Mouse (Mus musculus) cerebellum, adult 9-10 months (tissue): ENCODE data around the gene Cnga3.

Experiments
- DNase-seq: peaks from one replicate; pipeline ENCODE4 v3.0.0; 2022

Gene Cnga3

DNA sequence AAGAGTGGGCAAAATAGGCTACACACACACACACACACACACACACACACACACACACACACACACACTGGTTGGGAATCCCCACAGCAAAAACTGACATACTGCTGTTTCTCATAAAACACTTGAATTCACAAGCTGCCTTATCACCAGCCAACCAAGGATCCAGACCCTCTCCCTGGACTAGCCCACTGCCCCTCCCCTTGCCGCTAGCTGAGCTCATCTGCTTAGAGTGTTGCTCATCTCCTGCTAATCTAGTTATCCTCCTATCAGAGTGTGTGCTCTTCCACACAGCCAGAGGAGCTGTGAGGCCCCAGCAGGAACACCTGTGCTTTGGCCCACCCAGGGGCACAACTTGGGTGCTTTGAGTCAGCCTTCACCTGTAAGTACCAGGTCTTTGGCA lies at the start of gene Cnga3:
Cnga3 (plus strand) TSS at position 291 of the 400 bp plus-strand sequence.
- no peak for DNase-seq

DNA sequence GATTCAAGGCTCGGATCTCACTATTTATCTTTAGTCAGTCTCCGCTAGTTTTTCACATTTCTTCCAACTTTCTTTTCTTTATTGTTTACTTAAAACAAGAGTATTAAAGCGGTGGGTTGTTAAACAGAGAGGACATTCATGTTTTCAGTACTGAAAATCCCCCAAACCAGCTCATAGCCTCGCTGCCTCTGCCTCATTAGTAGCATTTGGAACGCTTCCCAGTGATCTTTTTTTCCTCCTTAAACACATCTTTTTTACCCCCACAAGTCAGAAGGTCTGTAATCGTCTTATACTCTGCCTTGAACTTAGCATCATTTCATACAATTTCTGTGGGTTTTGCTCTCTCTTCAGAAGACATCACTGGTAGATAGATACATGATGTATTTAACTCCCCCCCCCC lies 48.2 kb upstream of the Cnga3 start:
- no peak for DNase-seq

DNA sequence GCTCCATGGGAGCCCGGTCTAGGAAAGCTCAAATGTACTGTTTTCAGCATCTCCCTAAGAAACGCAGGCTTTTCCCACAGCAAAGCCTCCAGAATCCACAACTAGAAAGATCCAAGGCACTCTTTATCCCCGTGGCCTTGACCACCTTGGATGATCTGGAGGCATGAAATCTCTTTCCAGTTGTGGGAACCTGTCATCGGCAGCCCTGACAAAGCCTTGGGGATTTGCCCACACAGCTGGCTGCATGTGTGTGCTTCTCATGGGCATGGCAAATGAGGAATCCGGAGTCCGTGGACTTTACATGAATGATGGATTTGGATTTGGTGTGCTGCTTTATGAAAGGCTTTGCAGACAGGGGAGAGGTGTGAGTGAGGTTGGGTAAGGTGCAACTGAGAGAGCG lies 46.3 kb upstream of the Cnga3 start:
- DNase-seq, result no peak

DNA sequence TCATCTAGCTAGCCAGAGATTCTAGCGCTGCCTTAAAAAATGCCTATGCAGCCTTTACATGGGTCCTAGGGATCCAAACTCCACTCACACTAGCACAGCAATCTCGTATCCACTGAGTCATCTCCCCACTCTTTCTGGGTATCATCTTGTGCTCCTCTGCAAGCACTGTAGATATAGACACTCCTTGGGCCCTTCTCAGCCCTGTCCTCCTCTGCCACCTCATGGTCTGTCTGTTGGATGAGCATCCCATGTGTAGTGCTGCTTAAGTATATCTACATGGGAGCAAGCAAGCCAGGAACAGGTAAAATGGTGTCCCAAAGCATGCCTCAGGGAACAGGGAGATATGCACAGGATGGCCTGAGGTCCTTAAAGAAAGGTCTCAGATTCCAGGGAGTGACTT lies 36.4 kb upstream of the Cnga3 start:
- DNase-seq, result no peak

DNA sequence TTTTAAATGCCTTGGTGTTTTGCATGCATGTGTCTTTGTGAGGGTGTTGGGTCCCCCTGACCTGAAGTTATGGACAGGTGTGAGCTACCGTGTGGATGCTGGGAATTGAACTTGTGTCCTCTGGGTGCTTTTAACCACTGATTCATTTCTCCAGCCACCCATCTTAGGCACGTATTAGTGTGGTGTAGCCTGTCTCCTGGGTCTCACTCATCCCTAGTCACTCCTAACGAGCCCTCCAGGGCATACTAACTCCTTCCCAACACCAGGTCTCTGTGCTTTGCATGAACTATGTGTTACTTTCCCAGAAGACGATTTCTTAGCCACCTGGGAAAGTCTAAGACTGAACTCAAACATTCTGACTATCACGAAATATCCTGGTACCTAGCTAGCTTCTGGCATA lies 34.4 kb upstream of the Cnga3 start:
- DNase-seq, result no peak

DNA sequence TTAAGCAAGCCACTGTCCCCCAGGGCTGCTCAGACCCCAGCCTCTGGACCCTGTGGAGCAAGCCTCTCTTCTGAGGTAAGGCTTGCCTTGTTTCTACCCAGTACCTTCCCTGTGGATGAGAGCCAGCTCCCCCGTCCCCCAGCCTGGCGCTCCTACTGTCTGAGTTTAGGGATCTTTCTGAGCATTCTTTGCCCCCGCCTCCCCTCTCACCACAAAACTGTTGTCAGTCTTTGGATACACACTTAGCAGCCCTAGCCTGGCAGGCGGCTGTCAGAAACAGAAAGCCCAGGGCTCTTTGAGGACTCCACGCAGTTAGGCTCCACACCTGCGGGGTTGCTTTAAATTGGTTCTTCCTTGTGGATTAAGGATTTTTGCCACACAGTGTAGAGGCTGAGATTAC lies 27.2 kb upstream of the Cnga3 start:
- no peak for DNase-seq

DNA sequence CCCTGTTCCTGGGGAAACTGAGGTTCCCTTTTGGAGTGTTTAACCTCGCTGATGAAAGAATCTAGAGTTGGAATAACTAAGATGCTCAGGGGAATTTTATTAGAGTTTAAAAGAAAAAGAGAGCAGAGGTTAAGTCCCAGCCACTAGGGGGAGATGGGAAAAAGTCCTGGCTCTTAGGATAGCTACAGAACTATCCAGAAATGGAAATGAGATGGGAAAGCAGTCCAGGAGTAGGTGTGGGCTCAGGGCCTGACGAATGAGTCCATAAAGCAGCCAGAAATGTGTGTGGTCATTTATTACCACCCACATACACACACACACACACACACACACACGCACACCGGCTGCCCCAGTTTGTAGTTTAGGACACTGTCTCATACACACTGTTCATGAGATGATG lies 19.6 kb upstream of the Cnga3 start:
- no peak for DNase-seq

DNA sequence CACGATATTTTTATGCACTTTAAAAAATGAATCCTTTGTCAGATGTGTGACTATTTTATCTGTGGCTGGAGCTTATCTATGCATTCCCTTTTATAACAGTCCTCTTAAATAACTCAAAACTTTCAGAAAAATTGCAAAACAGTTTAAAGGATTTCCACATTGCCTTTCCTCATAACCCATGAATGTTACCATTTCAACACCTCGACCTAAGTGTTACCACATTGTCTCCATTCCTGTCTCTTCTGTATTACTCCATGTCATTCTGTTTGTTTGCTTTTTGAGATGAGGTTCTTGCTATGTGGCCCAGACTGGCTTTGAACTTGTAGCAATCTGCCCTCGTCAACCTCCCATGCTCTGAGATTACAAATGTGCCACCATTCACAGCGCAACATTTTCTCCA lies 12.8 kb upstream of the Cnga3 start:
- DNase-seq, result no peak

DNA sequence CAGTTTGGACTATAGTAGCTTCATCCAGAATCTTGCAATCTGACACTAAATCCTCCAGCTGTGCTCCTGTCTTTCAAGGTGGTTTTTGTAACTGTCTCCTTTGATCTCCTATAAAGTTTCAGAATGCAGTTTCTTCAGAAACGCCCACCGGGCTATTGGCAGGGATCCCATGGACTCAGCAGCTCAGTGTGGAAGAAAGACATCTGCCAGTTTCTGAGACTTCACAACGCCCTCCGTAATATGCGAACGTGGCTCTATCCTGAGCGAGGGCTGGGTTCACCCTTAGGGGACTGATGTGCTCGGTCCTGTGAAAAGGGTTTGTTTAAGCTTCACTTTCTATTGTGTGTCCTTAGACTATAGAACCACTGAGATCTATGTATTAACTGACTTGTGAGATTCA lies 6.5 kb upstream of the Cnga3 start:
- no peak for DNase-seq

DNA sequence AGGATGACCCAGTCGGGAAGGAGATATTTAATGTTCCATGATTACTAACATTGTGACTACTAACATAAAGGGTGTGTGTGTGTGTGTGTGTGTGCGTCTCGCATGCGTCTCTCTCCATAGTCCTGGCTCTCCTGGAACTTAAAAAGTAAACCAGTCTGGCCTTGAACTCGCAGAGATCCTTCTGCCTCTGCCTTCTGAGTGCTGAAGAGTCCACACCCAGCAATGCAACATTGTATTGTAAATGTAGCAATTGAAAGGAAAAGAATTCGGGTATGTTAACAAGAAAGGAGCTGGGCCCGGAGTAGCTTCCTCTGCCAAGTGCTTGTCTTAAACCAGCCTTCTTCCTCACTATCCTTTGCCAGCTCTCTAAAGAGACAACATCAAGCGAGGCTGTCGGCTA lies 1.9 kb upstream of the Cnga3 start:
- DNase-seq, result no peak

DNA sequence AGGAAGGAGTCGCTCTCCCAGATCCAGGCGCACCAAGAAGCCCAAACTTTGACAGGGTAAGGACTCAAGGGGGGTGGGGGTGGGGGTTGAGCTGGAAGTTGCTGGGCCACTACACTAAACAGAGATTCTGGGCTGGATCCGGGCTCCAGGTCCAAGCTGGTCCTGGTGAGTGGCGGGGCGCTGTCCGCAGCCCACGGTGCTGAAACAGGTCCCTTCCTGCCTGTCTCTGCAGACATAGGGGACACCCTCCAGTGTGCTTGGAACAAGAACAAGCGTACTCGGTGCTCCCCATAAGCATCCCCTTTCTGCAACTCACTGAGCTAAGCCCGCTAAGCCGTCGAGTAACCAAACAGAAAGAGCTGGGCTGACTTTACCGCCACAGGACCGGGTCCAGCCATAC lies 4.2 kb downstream of the Cnga3 start:
- DNase-seq, result no peak

DNA sequence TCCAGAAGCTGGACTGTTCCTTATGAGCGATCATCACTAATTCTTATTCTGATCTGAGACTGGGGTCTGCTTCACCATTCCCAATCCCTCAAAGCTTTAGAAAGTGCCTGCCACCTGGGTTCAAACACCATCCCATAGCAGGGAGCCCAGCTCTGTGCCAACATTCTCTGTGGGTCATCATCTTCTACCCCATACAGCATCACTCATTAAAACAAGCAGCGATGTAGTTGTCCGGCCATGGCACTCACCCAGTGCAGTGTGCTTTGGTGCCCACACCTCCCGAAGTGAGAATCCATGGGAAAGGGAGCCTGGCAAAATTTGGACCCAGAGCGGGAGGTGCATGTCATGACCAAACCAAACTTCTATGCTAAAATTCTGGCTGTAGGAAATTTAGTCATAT lies 5.4 kb downstream of the Cnga3 start:
- no peak for DNase-seq

DNA sequence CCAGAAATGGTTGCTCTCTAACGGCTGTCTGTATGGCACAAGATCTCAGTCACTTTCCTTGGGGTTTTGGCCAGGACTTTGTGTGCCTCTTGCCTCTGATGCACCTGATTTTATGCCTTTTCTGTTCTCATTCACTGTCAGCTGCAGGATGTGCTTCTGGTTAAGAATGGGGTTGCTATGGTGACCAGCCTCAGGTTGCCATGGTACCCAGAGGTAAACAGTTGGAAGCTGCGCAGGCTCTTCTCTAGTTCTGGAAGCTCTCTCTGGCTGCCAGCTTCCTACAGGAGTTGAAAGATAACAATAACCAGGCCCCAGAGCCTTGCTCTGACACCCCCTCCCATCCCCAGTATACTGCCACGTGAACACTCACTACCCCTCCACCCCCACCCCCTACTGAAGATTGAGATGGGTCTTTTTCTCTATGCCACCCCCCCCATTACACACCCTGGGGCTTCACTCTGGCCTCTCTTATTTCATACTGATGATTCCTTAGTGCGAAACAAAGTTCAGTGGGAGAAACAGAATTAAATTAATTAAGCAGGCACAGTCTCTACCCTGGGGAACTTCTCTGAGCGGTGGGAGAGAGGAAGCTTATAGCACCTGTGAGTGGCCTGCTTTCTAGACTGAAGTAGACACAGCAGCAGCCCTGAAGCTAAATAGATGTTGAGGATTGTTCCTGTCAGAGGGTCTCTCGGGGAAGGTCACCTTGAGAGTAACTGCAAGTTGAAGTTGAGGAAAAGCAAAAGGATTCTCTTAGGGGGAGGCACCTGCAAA lies 6.1 kb downstream of the Cnga3 start:
- DNase-seq, result peak; percentile 6

DNA sequence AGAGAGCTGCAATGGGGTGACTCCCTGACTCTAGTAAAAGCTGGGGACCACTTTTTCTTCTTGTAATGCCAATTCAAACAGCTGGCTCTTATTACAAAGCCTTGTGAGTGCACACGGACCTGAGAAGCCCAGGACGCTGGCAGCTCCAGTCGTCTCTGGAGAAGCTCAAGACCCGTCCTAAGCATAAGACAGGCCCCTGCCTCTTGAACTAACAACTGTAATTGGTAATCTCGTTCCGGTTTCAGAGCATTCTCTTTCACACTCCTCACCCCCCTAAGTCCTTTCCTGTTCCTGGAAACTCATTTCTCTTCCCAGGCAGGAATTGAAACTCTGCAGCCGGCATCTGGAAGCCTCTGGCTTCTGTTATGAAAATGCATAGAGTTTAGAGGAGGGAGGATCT lies 7.8 kb downstream of the Cnga3 start:
- DNase-seq, result no peak

DNA sequence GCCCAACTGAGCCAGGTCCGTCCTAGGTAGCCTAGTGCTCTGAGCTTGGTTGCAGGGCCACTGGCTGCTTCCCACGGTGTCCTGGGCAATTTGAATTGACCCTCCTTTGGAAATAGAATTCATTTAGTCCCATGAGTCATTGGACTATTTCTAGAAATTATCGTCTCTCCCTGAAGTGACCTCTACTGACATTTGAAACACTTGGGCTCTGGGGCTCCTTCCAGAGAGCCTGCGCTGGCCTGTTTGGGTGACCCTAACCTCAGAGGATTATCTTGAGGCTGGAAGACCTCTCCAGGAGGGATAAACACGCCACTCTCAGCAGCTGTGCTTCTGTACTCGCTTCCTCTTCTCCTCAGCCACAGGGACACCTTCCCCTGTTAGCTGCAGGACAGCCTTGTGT lies 16.2 kb downstream of the Cnga3 start:
- DNase-seq, result no peak

DNA sequence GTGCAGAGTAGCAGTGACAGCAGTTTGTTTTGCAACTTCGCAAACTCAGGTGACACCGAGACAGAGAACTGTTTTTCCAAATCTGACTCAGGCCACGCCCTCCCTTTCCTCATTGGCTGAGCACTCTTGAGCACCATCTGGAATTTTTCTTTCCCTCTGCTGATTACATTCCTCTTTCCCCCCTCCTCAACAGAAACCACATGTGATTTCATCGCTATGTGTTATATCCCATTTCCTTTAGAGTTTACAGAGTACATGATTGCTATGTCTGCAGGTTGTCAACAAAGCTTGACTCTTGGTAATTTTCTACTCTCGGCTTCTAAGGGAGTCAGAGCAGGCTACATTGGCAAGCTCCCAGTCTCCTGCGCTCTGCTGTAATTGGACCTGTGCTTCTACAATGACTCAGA lies 17.1 kb downstream of the Cnga3 start:
- no peak for DNase-seq

DNA sequence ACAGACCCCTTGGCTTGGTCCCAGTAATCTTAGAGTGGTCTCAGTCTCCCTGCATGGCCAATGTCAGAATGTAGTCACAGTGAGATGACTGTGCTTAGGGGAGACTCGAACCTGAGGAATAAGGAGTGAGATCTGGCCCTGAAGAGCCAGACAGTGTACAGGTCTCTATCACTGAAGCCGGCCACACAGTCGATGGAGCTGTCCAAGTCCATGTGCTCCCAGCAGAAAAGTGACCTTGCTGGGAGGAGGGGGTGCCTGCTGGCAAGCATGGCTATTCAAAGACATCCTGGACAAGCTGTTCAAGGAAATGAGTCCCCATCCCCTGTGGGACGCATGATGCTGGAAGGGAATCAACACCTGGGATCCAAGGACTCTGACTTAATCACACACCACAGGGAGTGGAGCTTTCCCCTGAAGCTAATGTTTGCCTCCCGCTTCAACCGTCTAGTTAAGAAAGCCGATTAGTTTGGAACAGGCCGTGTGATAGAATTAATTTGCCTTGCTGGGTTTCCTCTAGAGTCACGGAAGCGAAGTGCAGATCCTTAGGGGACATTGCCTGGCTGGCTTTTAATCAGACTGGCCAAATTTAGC lies 24.9 kb downstream of the Cnga3 start:
- no peak for DNase-seq

DNA sequence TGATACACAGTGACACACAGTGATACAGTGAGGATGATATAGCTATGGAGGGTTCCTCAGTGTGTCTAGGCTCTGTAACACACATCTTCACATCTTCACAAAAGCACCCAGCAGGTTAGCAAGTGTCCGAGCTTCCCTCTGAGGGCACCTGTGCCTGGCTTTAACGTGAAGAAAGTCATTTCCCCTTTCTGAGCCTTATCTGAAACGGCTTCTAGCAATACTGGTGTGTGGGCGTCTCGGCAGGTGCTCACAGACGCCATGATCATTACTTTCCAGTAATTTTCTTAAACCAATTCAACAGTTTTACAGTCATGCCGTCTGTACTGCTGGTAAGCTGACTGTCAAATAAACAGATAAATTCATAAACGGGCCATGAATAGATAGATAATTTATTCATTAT lies 28.0 kb downstream of the Cnga3 start:
- DNase-seq, result no peak

DNA sequence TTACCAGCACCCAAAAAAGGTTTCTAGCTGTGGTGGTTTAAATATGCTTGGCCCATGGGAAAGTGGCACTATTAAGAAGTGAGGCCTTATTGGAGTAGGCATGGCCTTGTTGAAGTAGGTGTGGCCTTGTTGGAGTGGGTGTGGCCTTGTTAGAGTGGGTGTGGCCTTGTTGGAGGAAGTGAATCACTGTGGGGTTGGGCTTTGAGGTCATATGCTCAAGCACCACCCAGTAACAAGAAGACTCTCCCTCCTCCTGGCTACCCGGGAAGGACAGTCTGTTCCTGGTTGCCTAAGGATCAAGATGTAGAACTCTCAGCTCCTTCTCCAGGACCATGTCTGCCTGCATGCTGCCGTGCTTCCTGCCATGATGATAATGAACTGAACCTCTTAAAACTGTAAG lies 32.2 kb downstream of the Cnga3 start:
- no peak for DNase-seq

DNA sequence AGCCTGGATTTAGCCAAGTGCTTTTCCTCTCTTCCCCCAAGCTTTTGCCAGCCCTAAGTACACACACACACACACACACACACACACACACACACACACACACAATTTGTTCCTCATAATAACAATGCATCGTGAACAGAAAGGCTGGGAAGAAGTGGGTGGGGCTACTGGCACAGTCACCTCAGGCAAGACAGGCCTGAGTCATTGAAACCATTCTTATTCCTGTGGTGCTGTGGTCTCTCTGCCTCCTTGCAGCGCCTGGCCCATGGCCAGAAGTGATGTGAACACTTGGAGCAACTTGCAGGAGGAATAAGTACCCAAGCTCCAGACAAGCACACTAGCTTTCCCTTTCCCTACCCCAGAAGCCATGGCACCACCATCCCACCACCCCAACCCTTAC lies 34.2 kb downstream of the Cnga3 start:
- DNase-seq, result no peak

DNA sequence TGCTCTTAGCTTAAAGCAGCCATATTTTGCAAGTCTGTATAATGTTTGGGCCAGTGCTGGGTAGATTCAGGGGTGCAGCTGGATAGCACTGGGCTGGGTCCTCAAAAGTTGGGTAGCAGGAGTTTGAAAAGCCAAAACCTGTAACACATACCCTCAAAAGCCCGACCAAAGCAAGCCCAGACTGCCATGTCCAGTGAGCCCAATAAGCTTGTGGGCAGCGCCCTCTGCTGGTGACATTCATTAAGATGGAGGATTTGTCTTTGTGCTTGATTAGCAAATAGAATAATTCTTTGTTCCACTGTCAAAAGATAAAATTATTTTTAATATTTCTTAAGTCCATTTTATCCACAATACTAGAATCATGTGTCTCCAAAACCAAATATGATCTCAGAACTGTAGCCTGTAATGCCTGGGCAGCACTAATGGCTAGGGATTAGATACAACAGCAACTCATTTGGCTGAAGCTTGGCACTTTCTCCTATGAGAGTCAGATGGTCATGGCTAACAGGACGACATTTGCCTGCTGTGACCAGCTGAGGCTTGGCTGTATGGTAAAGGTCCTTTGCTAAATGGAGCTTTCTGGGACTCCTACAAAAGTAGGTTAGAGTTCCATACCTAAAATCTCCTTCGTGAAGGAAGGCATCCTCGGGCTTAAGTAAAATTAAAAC lies 36.5 kb downstream of the Cnga3 start:
- DNase-seq, result peak; percentile 89

DNA sequence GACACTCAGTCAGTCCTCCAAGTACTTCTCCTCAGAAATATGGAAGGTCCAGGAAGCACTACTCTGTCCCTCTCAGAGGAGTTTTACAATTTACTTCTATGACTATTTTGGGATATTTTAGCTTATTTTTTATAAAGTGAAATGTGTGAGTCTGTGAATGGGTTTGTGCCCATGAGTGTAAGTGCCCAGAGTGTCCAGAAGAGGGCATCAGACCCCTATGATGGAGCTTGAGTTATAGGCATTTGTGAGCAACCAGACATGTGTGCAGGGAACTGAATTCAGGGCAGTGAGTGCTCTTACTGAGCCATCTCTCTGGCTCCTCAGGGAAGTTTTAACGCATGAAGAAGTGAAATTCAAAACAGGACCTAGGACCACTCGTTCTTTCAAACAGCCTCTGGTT lies 44.2 kb downstream of the Cnga3 start:
- no peak for DNase-seq

DNA sequence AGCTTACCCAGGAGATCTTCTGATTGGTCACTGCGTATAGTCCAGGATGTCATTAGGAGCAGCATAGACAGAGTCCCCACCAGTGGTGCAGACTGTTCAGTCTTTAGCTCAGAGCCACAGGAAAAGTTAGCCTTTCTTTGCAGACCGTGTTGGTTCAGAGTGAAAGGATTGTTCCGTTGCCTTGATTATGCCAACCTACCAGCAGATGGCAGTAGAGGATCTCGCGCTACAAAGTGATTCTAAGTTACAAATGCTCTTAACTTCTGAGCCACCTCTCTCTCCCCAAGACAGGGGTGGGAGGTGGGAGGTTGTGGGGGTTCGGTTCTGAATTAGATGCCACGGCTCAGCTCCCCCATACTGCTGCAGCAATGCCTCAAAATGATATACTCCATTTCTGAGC lies 58.2 kb downstream of the Cnga3 start:
- DNase-seq, result peak; percentile 73

DNA sequence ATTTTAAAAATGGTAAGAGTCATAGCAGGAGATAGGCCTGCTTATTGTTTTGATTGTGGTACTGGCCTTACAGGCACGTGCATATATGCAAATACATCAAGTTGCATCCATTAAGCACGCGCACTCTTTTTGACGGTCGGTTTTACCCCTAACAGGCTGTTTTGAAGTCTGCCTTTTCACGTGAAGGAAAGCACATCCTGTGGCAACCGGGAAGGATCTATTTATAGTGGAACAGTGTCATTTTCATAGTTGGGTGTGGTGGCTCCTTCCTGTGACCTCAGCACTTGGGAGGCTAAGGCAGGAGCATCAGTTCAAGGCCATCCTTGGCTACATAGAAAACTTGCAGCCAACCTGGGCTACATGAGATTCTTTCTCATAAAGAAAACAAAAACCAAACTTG lies 72.3 kb downstream of the Cnga3 start:
- DNase-seq, result no peak

DNA sequence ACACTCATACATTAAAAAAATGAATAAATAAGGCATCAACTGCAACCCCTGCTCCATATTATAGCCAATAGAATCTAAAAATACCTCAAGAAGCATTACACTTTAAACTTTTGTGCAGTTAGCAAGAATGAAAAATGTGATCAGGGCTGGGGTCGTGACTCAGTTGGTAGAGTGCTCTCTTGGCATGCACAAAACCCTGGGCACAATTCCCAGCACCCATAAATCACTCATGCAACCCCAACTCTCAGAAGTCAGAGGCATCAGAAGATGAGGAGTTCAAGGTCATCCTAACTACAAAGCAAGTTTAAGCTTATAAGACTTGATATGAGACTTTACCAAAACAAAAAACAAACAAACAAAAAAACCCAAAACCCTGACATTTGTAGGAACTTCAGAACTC lies 73.5 kb downstream of the Cnga3 start:
- DNase-seq, result no peak
